Mouse (Mus musculus) gastrocnemius, adult 18-20 months (tissue): ENCODE data around the gene Zcchc2. TPM values are rescaled to one million over a fixed set of nuclear protein-coding genes. Genes with fewer than 3 reads are reported as not detected.

Experiments
- DNase-seq: peaks from one replicate; pipeline ENCODE4 v3.0.0; 2021; ENCODE audit warnings: low spot score
- total RNA-seq, 2 experiments: library from RNA; stranded (reverse); gene quantifications; 2 replicates each; pipeline ENCODE4 v1.2.3; 2021

Gene Zcchc2
- total RNA-seq, 2 experiments from 2014 or later: 7.9 to 11.4 TPM

DNA sequence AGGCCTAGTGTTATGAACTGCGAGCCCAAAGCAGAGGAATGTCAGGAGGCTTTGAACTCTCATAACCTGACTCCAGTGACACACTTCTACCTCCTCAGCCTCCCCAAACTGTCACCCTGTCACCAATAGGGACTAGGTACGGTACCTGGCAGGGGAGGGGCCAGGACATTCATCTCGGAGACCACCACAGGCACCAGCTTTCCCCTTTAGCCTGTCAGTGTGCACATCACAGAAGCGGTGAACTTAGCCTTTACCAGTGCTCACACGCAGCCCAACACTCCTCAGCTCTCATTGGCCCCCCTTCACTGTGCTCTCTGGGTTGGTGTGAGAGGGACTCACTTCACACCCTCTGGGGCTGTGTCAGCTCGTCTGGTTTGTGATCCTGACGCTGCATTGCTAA is 44.6 kb downstream of the Zcchc2 start:
- no peak for DNase-seq

DNA sequence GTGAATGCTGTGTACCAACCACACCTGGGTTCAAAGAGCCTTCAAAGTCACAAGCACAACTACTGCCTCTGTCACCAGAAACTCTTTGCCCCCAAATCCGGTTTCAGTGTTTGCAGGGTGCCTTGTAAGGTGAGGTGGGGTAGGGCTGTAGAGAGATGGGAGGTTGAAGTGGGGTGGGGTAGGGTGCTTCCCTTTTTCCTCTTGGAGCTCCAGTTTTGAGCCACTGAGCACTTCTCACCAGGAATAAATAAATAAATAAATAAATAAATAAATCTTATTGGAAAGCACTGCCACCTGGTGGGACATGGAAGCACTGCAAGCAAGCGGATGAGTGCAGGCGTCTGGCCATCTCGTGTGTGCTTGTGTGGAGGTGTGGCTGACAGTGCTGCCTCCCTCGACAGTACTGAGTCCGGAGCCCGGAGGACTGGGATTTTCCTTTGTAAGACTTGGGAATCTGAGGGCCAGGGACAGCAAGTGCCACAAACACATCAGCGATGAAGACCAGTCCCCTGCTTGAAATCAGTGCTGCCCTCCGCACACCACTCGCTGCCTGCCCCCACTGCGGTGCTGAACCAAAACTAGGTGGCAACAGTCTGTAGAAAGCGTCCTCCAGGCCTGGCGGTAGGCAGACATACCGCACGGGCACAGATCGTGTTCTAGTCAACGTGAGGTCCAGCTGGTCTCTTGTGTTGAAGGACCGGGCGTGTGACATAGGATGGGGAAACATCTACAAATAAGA is 46.8 kb downstream of the Zcchc2 start:
- DNase-seq: peak; percentile 75

DNA sequence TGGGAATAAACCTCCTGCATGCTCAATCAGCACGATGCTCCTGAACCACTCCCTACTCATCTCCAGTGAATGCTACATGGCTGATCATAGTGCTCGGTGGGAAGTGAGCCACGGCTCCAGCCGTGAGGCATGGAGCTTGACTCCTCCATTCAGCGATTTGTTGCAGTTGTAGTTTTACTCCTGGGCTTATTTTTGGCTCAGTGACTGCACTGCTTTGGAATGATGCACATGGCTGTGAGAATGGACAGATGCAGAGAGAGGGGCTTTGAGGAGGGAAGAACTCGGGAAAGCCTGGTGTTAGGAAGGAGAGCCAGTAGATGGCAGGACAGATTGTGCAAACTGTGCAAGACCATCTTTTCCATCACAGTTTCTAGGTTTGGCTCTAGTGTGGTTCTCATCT is 49.1 kb downstream of the Zcchc2 start:
- no peak for DNase-seq

DNA sequence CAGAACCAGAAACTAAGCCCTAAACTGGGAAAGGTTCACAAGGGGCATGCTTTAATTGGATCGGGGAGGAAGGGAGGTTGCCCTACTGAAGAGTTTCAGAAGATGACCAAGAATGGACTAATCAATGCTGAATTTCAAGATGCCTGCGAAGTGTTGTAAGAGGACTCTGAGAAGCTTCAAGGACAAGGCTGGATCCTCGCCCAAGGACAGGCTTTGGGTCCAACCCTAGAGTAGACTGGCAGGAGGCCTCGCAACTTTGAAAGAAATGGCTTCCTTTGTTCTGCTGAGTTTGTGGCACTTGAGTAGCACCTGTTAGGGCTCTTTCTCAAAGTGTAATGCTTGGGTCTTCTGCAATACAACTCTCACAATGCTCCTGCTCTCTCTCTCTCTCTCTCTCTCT is 50.1 kb downstream of the Zcchc2 start:
- no peak for DNase-seq

DNA sequence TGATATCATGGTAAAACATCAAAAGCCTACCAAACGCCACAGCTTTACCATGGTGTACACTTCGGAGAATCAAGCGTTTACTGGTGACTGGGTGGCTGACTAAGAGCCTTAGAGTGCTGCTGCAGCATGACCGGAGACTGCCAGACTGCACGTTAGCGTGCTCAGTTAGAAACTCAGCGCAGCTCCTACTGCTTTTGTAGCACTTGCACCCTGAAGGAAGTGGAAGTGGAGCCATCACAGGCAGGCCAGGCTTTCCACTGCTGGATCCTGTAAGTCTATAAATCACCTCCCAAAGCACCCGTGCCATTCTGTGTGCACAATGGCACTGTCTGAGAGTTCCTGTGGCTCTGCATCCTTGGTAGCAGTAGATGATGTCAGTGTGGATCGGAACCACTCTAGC is 52.0 kb downstream of the Zcchc2 start:
- no peak for DNase-seq

DNA sequence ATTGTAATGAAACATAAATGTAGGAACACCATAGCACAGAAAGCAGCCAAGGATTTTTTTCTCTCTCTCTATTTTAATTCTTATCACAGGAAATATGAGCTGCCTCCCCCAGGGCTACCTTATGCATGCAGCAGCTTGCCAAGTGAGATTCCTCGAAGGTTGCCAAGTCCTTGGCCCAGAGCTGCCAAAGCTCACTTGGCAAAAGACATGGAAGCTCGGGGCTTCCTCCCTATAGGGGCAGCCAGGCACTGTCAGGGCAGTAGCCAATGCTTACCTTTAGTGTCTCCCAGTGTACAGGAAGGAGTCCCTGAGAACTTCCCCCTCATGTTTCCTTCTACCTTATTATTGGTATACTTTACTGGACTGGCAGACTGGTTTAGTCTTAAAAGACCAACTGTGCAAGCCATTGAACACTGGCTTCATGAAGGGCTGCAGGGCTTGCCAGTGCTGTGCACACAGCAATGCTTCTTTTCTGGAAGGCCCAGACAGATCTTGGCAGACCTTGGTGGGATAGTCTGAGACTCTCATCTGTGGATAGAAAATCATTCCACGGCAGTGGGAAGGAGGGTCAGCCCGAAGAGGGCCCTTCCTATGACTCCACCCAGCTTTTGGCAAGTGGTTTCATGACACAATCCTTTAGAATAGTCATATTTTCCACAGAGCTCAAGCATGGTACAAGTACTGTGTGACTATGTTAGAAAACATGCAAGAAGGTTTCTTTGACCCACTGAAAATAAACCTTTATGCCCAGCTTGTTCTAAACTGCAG is 53.0 kb downstream of the Zcchc2 start:
- DNase-seq: peak; percentile 50

DNA sequence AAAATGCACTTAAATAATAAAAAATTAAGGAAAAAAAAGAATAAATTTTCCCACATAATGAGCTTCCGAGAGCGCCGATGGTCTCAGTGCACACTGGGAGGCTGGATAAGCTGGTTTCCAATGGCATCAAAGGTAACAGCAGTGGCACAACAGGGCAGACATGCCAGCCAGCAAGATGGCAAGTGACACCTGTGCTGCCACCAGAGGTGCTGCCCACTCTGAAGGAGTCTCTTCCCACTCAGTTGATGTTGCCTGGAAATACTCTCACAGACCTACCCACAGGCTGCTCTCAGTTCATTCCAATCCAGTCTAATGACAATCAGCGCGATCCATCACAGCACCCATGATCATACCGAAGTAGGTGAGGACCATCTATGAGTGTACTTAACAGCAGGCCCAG is 58.8 kb downstream of the Zcchc2 start:
- no peak for DNase-seq

DNA sequence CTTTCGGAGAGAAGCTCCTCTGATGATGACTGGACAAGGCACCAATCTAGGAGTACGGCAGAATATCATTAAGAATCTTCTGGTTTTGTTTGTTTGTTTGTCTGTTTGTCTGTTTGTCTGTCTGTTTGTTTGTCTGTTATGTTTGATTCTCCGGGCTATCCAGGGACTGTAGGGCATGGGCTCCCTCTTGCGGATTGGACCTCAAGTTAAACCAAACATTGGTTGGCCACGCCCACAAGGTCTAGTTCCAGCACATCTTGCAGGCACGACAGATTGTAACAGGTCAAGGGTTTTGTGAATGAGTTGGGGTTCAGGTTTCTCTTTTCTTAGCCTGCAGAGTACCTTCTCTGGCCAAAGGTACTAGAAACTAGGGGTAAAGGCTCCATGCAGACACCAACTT is 64.8 kb downstream of the Zcchc2 start:
- no peak for DNase-seq

DNA sequence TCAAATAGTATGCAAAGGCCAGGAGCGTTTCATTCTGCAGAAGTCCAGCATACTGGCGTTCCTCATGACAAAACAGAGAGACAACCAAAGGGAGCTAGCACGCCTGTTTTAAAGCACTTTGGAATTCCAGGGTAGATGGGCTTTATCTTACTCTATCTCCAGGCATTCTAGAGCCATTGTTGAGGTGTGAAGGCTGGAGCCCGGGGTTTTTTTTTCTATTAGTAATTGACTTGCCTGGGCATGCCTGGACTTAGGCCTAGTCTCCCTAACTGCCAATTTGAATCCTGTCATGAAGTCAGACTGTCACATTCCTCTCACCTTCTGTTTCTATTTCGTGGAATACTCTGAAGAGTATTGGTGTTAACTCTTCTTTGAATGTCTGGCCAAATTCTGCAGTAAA is 68.1 kb downstream of the Zcchc2 start:
- DNase-seq: no peak

DNA sequence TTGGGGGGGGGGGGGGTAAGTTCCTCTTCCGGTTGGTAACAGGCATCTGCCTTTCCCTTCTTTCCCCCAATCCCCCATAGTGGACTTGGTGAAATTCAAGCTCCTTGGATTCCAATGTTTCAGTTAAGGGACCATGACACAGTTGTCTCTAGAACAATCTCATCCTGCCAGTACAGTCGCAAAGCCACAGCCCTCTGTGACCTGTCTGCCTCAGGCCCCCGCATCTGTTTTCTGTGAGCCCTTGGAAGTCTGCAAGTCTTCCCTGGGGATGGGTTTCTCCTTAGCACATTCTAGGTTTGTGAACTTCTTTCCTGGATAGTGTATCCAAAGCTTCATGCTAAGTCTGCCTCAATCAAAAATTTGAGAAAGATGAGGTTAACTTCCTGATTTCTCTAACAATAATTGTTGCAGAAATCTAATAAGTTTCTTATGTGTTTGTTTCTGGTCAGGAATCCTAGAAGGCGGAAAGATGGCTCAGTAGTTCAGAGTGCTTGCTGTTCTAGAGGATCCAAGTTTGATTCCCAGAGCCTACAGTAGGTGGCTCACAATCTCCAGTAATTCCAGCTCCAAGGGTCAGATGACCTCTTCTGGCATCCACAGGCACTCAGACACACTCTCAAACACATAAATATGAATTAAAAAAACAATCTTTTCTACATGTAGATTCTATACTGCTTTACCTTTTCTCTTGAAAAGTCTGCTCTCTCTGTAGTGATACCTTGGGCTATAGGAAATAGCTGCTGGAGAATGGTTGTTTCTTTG is 69.5 kb downstream of the Zcchc2 start:
- no peak for DNase-seq

DNA sequence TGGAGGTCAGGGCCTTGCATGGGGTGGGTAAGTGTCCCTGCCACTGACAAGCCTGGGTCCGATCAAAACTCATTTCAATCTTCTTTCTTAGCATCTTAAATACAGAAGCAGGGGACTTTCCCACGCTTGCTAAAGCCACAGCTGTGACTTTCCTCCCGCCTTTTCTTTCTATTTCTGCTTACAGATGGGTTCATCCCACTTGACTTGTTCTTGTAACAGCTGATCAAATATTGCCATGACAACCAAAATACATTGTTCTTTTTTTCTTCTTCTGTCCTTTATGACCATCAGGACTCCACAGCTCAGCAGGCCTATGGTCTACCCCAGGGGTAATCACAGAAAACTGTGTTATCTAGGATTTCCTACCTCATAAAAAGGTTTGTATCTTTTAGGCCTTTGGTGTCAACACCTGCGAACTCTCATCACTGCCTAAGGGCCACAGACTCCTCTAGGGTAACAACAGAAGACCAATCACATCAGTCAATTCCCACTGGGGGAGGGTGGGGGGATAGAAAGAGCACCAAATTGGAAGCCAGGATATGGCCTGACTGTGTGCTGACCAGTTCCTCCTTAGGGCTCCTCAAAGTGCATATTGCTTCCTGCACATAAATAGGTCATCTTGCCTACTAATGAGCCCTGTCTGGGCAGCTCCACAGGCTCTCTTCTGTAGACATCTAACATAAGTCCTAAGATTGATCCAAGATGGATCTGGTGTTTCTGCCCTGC is 71.1 kb downstream of the Zcchc2 start:
- no peak for DNase-seq

DNA sequence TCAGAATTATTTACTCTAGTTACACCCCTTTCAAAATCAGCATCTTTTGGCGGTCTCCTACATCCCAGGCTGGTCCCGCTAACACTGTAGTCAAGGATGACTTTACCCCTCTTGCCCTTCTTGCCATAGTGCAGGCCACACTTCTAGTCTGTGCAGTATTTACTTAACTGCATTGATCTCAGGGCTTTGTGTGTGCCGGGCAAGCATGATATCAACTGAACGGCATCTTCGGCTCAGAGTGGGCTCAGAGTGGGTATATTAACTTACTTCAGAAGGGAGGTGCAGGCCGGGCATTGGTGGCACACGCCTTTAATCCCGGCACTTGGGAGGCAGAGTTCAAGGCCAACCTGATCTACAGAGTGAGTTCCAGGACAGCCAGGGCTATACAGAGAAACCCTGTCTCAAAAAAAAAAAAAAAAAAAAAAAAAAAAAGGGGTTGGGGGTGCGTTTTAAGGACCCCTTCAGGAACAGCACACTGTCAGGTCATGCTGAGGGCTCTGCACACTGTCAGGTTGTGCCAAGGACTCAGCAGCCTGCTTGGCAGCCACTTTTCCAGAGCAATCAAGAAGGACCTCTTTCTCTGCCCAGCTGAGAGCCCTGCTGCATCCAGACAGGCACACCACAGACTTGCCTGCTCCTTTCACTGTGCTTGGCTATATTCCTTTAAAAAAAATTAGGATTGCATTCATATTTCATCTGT is 72.8 kb downstream of the Zcchc2 start:
- DNase-seq: no peak

DNA sequence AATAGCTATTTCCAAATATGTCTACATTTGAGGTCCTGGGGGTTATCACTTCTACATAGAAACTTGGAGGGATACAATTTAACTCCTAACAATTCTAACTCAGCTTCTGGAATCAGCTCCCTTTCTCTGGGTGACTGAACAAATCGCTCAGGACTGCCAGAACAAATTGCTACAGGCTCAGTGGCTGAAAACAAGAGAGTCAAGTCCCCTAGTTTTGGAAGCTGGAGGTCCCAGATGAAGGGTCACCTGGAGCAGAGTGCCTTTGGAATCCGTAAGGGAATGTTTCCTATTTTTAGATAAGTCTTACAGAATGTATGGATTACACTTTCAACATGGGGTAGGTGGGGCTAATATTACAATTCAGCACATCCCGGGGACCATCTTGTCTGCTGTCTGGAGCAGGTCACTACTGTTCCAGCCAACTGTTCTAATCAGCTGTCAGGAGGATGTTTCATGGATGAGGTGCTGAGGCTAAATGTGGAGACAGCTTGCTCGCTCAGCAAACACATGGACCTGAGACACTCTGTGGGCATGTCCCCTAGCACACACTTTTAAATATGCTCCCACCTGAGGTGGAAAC is 73.5 kb downstream of the Zcchc2 start:
- DNase-seq: no peak

DNA sequence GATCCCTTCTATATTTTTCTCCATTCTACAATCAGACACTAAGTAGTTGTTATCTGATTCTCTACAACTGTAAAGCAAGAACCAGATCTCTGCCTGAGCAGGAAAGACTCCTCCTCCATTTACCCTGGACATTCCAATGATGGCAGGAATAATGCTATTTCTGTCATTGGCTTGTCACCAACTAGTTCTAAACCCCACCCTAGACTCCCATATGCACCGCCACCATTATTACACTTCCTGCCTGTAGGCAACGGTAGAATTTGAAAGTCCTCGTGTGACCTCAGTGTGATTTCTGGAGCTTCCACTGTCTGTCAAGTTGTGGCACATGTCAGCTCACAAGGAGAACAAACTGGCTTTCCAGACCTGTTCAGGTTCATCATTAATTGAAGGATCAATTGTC is 74.1 kb downstream of the Zcchc2 start:
- no peak for DNase-seq

DNA sequence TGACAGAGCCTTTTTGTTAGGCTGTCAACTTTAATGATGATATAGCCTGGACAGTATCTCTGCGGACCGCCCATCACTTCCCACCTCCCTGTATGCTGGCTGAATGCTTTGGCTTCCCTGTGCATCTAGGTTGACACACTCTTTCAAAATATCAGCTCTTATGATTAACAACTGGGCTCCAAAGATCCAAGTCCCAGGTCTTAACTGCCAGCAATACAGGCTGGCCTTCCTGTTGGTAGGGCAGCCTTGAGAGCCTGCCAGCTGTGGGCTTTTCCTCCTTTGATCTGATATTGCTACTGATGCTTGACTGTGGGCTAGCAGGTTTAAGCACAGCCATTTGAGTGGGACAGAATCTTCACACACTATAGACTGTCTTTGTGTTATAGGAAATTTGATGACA is 74.5 kb downstream of the Zcchc2 start:
- DNase-seq: no peak

DNA sequence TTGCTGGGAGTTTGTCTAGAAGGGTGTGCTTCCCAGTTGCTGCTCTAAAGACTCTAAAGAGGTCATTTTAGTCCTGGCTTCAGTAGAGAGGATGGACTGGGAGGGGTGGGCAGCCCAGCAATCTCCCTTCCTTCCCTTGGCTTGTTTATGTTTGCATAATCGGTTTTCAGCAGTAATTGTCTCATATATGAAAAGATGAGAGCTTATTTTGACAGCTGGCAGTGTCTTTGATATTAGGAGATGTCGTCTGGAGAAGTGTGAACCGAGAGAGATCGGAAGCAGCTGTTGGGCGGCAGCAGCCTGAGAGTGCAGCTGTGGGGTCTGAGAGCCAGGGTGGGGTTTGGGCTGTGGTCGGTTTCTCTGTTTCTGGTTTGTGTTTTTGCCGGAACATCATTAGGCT is 75.5 kb downstream of the Zcchc2 start:
- DNase-seq: no peak

DNA sequence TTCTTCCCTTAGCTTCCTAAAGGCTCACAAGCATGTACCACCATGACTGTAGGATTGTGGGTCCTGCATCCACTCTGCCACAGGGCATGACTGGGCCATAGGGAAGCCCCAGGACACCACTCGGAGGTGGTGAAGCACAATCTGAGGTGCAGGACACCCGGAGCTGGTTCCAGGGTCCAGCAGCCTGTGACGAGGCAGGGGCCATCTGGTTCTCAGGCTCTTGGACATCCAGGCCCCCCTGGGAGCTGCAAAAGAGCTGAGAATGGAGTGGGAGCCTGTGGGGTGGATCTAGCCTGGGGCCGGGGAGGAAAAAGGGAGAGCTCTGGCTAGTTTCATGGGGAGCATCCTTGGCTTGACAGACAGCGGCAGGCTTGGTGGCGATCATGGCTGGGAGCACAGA is 77.1 kb downstream of the Zcchc2 start:
- no peak for DNase-seq

DNA sequence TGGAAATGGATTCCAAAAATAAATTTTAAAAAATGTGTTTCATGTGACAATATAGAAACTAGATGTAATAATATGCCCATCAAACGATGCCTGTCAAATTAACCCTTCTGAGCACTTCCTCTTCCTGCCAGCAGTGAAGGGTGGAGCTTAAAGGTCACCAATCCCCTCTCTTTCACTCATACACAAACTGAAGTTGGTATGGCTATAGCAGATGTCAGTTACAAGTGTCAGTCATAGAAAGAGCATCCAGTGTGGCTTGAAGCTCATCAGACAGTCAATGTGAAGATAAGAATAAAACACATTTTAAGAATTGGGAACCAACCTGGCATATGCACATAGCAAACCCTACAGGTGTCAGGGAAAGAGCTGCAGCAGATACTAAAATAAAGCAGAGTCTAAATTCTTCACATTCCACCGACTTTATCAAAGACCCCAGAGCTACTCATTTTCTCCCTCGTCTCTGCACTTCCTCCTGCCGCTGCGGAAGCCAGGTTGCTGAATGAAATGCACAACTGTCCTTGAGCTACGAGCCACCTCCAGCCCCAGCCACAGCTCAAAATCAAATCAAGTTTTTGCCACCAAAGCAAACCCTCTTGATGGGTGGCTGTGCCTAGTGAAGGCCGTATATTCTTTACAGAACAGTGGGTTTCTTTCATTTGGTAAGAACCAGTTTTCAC is 79.8 kb downstream of the Zcchc2 start:
- DNase-seq: no peak

DNA sequence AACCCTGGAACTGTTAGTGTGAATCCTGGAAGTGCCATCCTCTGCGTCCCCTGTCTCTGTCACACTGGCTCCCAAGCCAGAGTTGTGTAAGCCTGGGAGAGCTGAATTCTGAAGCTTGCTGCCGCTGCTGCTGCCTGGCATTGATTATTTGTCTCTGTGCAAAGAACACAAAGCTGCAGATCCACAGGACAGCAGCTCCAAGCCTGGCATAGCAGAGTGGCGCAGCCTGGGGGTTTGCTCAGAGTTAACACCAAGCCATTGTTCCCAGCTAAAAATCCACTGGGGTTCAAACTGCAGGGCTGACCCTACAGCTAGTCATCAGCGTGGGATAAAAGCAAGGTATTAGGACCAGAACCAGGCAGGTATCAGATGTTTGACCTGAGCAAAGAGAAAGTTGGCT is 80.6 kb downstream of the Zcchc2 start:
- no peak for DNase-seq
